Mouse (Mus musculus): ENCODE measurements around the gene Dock1.

Gene Dock1

GRCm38 (mm10) chr7:134757605-134758004 is 87.2 kb downstream of the Dock1 start:
- DNase-seq: no peak

GRCm38 (mm10) chr7:134761799-134762198 is 91.3 kb downstream of the Dock1 start:
- DNase-seq: no peak

- no peak for DNase-seq
Observed at GRCm38 (mm10) chr7:134765130-134765529, 94.7 kb downstream of the Dock1 start.

- no peak for DNase-seq
Observed at GRCm38 (mm10) chr7:134771314-134771713, 100.9 kb downstream of the Dock1 start.

- DNase-seq: no peak
Observed at GRCm38 (mm10) chr7:134772363-134772762, 101.9 kb downstream of the Dock1 start.

- DNase-seq: no peak
Observed at GRCm38 (mm10) chr7:134772867-134773590, 102.6 kb downstream of the Dock1 start.

GRCm38 (mm10) chr7:134773761-134774415 is 103.4 kb downstream of the Dock1 start:
- DNase-seq: no peak

GRCm38 (mm10) chr7:134774468-134775162 is 104.2 kb downstream of the Dock1 start:
- DNase-seq: no peak

- DNase-seq: no peak
Observed at GRCm38 (mm10) chr7:134775671-134776070, 105.2 kb downstream of the Dock1 start.

GRCm38 (mm10) chr7:134776306-134776705 is 105.9 kb downstream of the Dock1 start:
- no peak for DNase-seq

GRCm38 (mm10) chr7:134779761-134780160 is 109.3 kb downstream of the Dock1 start:
- DNase-seq: no peak

- no peak for DNase-seq
Observed at GRCm38 (mm10) chr7:134787110-134787509, 116.7 kb downstream of the Dock1 start.

GRCm38 (mm10) chr7:134794889-134795288 is 124.4 kb downstream of the Dock1 start:
- DNase-seq: no peak

- no peak for DNase-seq
Observed at GRCm38 (mm10) chr7:134800079-134800478, 129.6 kb downstream of the Dock1 start.

- DNase-seq: no peak
Observed at GRCm38 (mm10) chr7:134804422-134804821, 134.0 kb downstream of the Dock1 start.

GRCm38 (mm10) chr7:134806799-134807198 is 136.3 kb downstream of the Dock1 start:
- no peak for DNase-seq

- DNase-seq: no peak
Observed at GRCm38 (mm10) chr7:134808406-134808805, 138.0 kb downstream of the Dock1 start.

- DNase-seq: no peak
Observed at GRCm38 (mm10) chr7:134809241-134809975, 139.0 kb downstream of the Dock1 start.

GRCm38 (mm10) chr7:134818471-134818870 is 148.0 kb downstream of the Dock1 start:
- no peak for DNase-seq

- DNase-seq: no peak
Observed at GRCm38 (mm10) chr7:134821264-134821663, 150.8 kb downstream of the Dock1 start.

- DNase-seq: no peak
Observed at GRCm38 (mm10) chr7:134822006-134822405, 151.6 kb downstream of the Dock1 start.

- no peak for DNase-seq
Observed at GRCm38 (mm10) chr7:134823891-134824290, 153.4 kb downstream of the Dock1 start.

- DNase-seq: no peak
Observed at GRCm38 (mm10) chr7:134840066-134840465, 169.6 kb downstream of the Dock1 start.
